Mouse (Mus musculus): ENCODE data around the gene Gm21190. TPM values are rescaled to one million over a fixed set of nuclear protein-coding genes. Genes with fewer than 3 reads are reported as not detected.
"Not testable (repeated sequence)": the region's sequence is repeated elsewhere in the genome, so short reads cannot be mapped to it uniquely, and the experiment has no call there.

Gene Gm21190
- total and polyA plus RNA-seq, 2 experiments from 2014 or later = not detected

GRCm38 (mm10) chr5:15508460-15509451, 20.3 kb downstream of the Gm21190 start:
- peaks cover 37% of the 10 kb centered on the region for H3K9me3 ChIP-seq (ENCODE audit: low read length)
- peak; percentile 22 for TF ChIP-seq CTCF (IDR thresholded peaks at IDR 0.05)
- H3K36me3 ChIP-seq (ENCODE audit: insufficient read depth, low read length); H3K9ac ChIP-seq (replicated peaks; ENCODE audit: low read length, poor library complexity, severe bottlenecking); H3K4me3 ChIP-seq (ENCODE audit: low read depth, low read length); H3K27me3 ChIP-seq (ENCODE audit: insufficient read depth, low read length); H3K4me2 ChIP-seq (ENCODE audit: low read depth, low read length, poor library complexity, severe bottlenecking); DNase-seq (ENCODE audit: low spot score); H3K4me1 ChIP-seq (ENCODE audit: insufficient read depth, low read length); H3K27ac ChIP-seq (ENCODE audit: low read depth, low read length): not testable (repeated sequence)
- 62% methylated on average over 6 of the region's 6 CpGs for WGBS
- ATAC-seq (ENCODE audit: low FRiP score) = peak; percentile 58; the same call in 1 of the 2 replicates

GRCm38 (mm10) chr5:15507757-15508459, 21.1 kb downstream of the Gm21190 start:
- WGBS = 69% methylated on average over 6 of the region's 6 CpGs
- H3K9ac ChIP-seq (replicated peaks; ENCODE audit: low read length, poor library complexity, severe bottlenecking); H3K4me3 ChIP-seq (ENCODE audit: low read depth, low read length); H3K4me1 ChIP-seq (ENCODE audit: insufficient read depth, low read length); H3K27ac ChIP-seq (ENCODE audit: low read depth, low read length); H3K4me2 ChIP-seq (ENCODE audit: low read depth, low read length, poor library complexity, severe bottlenecking); H3K27me3 ChIP-seq (ENCODE audit: insufficient read depth, low read length); H3K36me3 ChIP-seq (ENCODE audit: insufficient read depth, low read length): not testable (repeated sequence)
- DNase-seq (ENCODE audit: low spot score) = peak; percentile 34
- peak; percentile 81 for ATAC-seq (ENCODE audit: low FRiP score)
- H3K9me3 ChIP-seq (ENCODE audit: low read length) = peaks cover 34% of the 10 kb centered on the region

- TF ChIP-seq CTCF (IDR thresholded peaks at IDR 0.05) = no peak
- Histone ChIP-seq H3K27me3 (ENCODE audit: insufficient read depth, low read length) (no peaks in the 10 kb centered on the region), H3K4me1 (ENCODE audit: insufficient read depth, low read length) (no peaks in the 10 kb centered on the region), H3K4me2 (ENCODE audit: low read depth, low read length, poor library complexity, severe bottlenecking) (no peak overlapping the region), H3K4me3 (ENCODE audit: low read depth, low read length) (no peak overlapping the region), H3K9me3 (ENCODE audit: low read length) (peaks cover 33% of the 10 kb centered on the region), H3K27ac (ENCODE audit: low read depth, low read length) (no peak overlapping the region), H3K9ac (replicated peaks; ENCODE audit: low read length, poor library complexity, severe bottlenecking) (no peak overlapping the region), H3K36me3 (ENCODE audit: insufficient read depth, low read length) (no peaks in the 10 kb centered on the region)
- ATAC-seq (ENCODE audit: low FRiP score) (peak; percentile 55; the same call in 1 of the 2 replicates), DNase-seq (ENCODE audit: low spot score) (no peak)
- WGBS = 65% methylated on average over 3 of the region's 3 CpGs
Measured at GRCm38 (mm10) chr5:15507309-15507619, 21.8 kb downstream of the Gm21190 start.

GRCm38 (mm10) chr5:15506575-15507308, 22.3 kb downstream of the Gm21190 start:
- peak overlapping the region; percentile 6; the same call in 1 of the 2 replicates for H3K4me2 ChIP-seq (ENCODE audit: low read depth, low read length, poor library complexity, severe bottlenecking)
- H3K4me1 ChIP-seq (ENCODE audit: insufficient read depth, low read length) = no peaks in the 10 kb centered on the region
- 47% methylated on average over 16 of the region's 16 CpGs for WGBS
- 0 out of 2 replicates have a peak overlapping the region, but pooled peaks have one; percentile 1 for H3K4me3 ChIP-seq (ENCODE audit: low read depth, low read length)
- no peak overlapping the region for H3K9ac ChIP-seq (replicated peaks; ENCODE audit: low read length, poor library complexity, severe bottlenecking)
- no peaks in the 10 kb centered on the region for H3K36me3 ChIP-seq (ENCODE audit: insufficient read depth, low read length)
- H3K27me3 ChIP-seq (ENCODE audit: insufficient read depth, low read length) = no peaks in the 10 kb centered on the region
- TF ChIP-seq CTCF (IDR thresholded peaks at IDR 0.05) = peak; percentile 83
- DNase-seq (ENCODE audit: low spot score) = peak; percentile 53
- peaks cover 30% of the 10 kb centered on the region for H3K9me3 ChIP-seq (ENCODE audit: low read length)
- no peak overlapping the region for H3K27ac ChIP-seq (ENCODE audit: low read depth, low read length)
- peak; percentile 50; the same call in 1 of the 2 replicates for ATAC-seq (ENCODE audit: low FRiP score)

GRCm38 (mm10) chr5:15498774-15499400, 30.1 kb downstream of the Gm21190 start:
- not testable (repeated sequence) for H3K4me2 ChIP-seq (ENCODE audit: low read depth, low read length, poor library complexity, severe bottlenecking); H3K4me1 ChIP-seq (ENCODE audit: insufficient read depth, low read length); H3K9ac ChIP-seq (replicated peaks; ENCODE audit: low read length, poor library complexity, severe bottlenecking); DNase-seq (ENCODE audit: low spot score); H3K27ac ChIP-seq (ENCODE audit: low read depth, low read length); H3K27me3 ChIP-seq (ENCODE audit: insufficient read depth, low read length); H3K4me3 ChIP-seq (ENCODE audit: low read depth, low read length); H3K36me3 ChIP-seq (ENCODE audit: insufficient read depth, low read length)
- peak; percentile 32 for TF ChIP-seq CTCF (IDR thresholded peaks at IDR 0.05)
- peak; percentile 88 for ATAC-seq (ENCODE audit: low FRiP score)
- H3K9me3 ChIP-seq (ENCODE audit: low read length) = peaks cover 13% of the 10 kb centered on the region
- WGBS = 31% methylated on average over 5 of the region's 5 CpGs

GRCm38 (mm10) chr5:15498350-15498749, 30.7 kb downstream of the Gm21190 start:
- not testable (repeated sequence) for H3K27ac ChIP-seq (ENCODE audit: low read depth, low read length); H3K4me2 ChIP-seq (ENCODE audit: low read depth, low read length, poor library complexity, severe bottlenecking); DNase-seq (ENCODE audit: low spot score); H3K4me1 ChIP-seq (ENCODE audit: insufficient read depth, low read length); H3K36me3 ChIP-seq (ENCODE audit: insufficient read depth, low read length); H3K27me3 ChIP-seq (ENCODE audit: insufficient read depth, low read length); H3K4me3 ChIP-seq (ENCODE audit: low read depth, low read length); H3K9ac ChIP-seq (replicated peaks; ENCODE audit: low read length, poor library complexity, severe bottlenecking)
- peaks cover 13% of the 10 kb centered on the region for H3K9me3 ChIP-seq (ENCODE audit: low read length)
- ATAC-seq (ENCODE audit: low FRiP score) = peak; percentile 52; the same call in 1 of the 2 replicates
- WGBS = 71% methylated on average over 3 of the region's 3 CpGs

GRCm38 (mm10) chr5:15490934-15491333, 38.1 kb downstream of the Gm21190 start:
- peak; percentile 74; the same call in 1 of the 2 replicates for ATAC-seq (ENCODE audit: low FRiP score)
- not testable (repeated sequence) for H3K27ac ChIP-seq (ENCODE audit: low read depth, low read length); H3K36me3 ChIP-seq (ENCODE audit: insufficient read depth, low read length); H3K9ac ChIP-seq (replicated peaks; ENCODE audit: low read length, poor library complexity, severe bottlenecking); H3K4me1 ChIP-seq (ENCODE audit: insufficient read depth, low read length); DNase-seq (ENCODE audit: low spot score); H3K27me3 ChIP-seq (ENCODE audit: insufficient read depth, low read length); H3K4me2 ChIP-seq (ENCODE audit: low read depth, low read length, poor library complexity, severe bottlenecking); H3K4me3 ChIP-seq (ENCODE audit: low read depth, low read length)
- H3K9me3 ChIP-seq (ENCODE audit: low read length) = peaks cover 17% of the 10 kb centered on the region
- 54% methylated on average over 2 of the region's 2 CpGs for WGBS
